Mouse (Mus musculus) lung, adult 2 months (tissue): ENCODE results near the gene Gabrg3. TPM values are rescaled to one million over a fixed set of nuclear protein-coding genes. Genes with fewer than 3 reads are reported as not detected.

Experiments
- DNase-seq: peaks from one replicate; pipeline ENCODE4 v3.0.0; 2022
- H3K4me1 ChIP-seq: fragments of 200-500 bp; 2 replicates; pipeline ENCODE4 v1.6.1; 2011; ENCODE audit warnings: low read length; ENCODE audit not compliant: control insufficient read depth, insufficient read depth
- H3K4me3 ChIP-seq: fragments of 200-500 bp; replicated peaks from 2 replicates; pipeline ENCODE3; 2011; ENCODE audit warnings: low read depth, mild to moderate bottlenecking, control low read depth, low read length; ENCODE audit errors: extremely low read depth
- CTCF ChIP-seq: fragments of 200-500 bp; IDR thresholded peaks from 2 replicates; pipeline ENCODE4 v1.5.1; 2011; ENCODE audit warnings: mild to moderate bottlenecking, low read length, control low read depth; ENCODE audit not compliant: insufficient read depth
- POLR2A ChIP-seq: fragments of 200-500 bp; IDR thresholded peaks from 2 replicates; pipeline ENCODE4 v1.6.1; 2011; ENCODE audit warnings: low read depth, mild to moderate bottlenecking, control low read depth, low read length, borderline replicate concordance; ENCODE audit errors: extremely low read depth
- WGBS: fragments of 180-500 bp; shearing (Covaris S2); methylation state at CpG from one replicate; pipeline ENCODE4 v1.1.7; 2018; 5-methylcytosine and 5-hydroxymethylcytosine counted together
- polyA plus RNA-seq: library from polyadenylated mRNA; depleted of rRNA; stranded (reverse); fragments of >200 nt; gene quantifications from 2 replicates; pipeline ENCODE4 v1.2.3, GENCODE M21; 2012; rRNA removed

The Gabrg3 gene
- 0.07 TPM in 1 of 2 replicates, not detected in the other for polyA plus RNA-seq

GRCm38 (mm10) chr7:57386517-57387340, at the start of gene Gabrg3:
Gabrg3 (minus strand) TSS chr7:57387188.
- WGBS = 2% methylated on average over 69 of the region's 71 CpGs
- Histone ChIP-seq H3K4me1 (no peaks in the 10 kb centered on the region), H3K4me3 (no peak within 1 kb of the TSS)
- TF ChIP-seq CTCF = no peak
- no peak for TF ChIP-seq POLR2A
- DNase-seq = no peak

- Histone ChIP-seq H3K4me3 (no peak overlapping the region), H3K4me1 (no peaks in the 10 kb centered on the region)
- WGBS = 69% methylated on average over 1 of the region's 1 CpGs
- no peak for DNase-seq
- TF ChIP-seq POLR2A (no peak), CTCF (no peak)
Observed at GRCm38 (mm10) chr7:57422675-57423074, 35.7 kb upstream of the Gabrg3 start.

DNA sequence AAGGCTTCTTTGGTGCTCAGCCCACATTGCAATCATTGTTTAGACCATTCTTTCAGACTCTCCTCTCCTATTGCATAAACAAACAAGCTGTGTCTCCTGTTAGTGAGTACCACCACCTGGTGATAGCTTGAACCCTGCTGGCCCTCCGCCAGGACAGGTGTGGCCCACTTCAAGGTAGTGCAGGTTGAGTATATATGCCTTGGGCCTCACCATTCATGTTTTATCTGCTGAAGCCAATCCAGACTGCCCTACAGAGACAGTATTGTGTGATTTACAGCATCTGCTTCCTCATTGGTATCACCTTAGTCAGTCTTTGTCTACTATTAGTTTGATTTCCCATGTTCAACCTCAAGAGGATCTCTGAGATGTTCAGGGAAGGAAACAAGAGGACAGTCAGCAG, 34.1 kb upstream of the Gabrg3 start:
- WGBS = 71% methylated on average over 1 of the region's 1 CpGs

DNA sequence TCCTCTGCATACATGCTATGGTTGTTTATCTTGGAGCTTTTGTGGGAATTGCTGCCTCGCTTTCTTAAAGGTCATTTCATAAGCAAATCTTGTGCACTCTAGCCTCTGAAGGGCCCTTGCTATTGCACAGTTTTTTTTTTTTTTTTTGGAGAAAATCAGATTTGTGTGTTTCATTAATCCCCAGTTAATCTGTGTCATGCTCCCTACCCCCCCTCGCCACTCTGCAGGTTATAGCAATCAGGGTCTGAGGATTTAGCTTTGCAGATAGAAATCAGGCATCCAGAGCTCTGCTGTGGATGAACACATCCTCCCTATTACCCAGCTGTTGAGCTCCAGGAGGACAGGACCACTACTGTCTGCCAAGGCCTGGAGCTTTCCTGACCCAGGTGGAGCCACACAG, 32.4 kb upstream of the Gabrg3 start, which contains the start of gene Gabrb3:
TSS of gene Gabrb3 (plus strand) at position 301 of the 400 bp plus-strand sequence.
- no peaks in the 10 kb centered on the region for H3K4me1 ChIP-seq
- no peak for DNase-seq
- no peak within 1 kb of the TSS for H3K4me3 ChIP-seq
- TF ChIP-seq POLR2A (no peak), CTCF (no peak)
- 64% methylated on average over 2 of the region's 2 CpGs for WGBS

More for the DNA sequence above, 34.1 kb upstream of the Gabrg3 start:
- TF ChIP-seq CTCF = no peak
- TF ChIP-seq POLR2A = no peak
- DNase-seq = no peak
- no peaks in the 10 kb centered on the region for H3K4me1 ChIP-seq
- H3K4me3 ChIP-seq = no peak overlapping the region

- no peaks in the 10 kb centered on the region for H3K4me1 ChIP-seq
- no peak for DNase-seq
- no peak for TF ChIP-seq POLR2A
- no peak for TF ChIP-seq CTCF
- H3K4me3 ChIP-seq = no peak overlapping the region
- 42% methylated on average over 1 of the region's 1 CpGs for WGBS
Observed at GRCm38 (mm10) chr7:57412896-57413295, 25.9 kb upstream of the Gabrg3 start.

- TF ChIP-seq CTCF (no peak), POLR2A (no peak)
- Histone ChIP-seq H3K4me3 (no peak overlapping the region), H3K4me1 (no peaks in the 10 kb centered on the region)
- no peak for DNase-seq
- WGBS = 76% methylated on average over 4 of the region's 4 CpGs
Observed at GRCm38 (mm10) chr7:57411163-57411562, 24.2 kb upstream of the Gabrg3 start.

- no peak for TF ChIP-seq POLR2A
- no peak for TF ChIP-seq CTCF
- WGBS = 67% methylated on average over 4 of the region's 4 CpGs
- no peak overlapping the region for H3K4me3 ChIP-seq
- no peaks in the 10 kb centered on the region for H3K4me1 ChIP-seq
- DNase-seq = no peak
Observed at GRCm38 (mm10) chr7:57393551-57393950, 6.6 kb upstream of the Gabrg3 start.

DNA sequence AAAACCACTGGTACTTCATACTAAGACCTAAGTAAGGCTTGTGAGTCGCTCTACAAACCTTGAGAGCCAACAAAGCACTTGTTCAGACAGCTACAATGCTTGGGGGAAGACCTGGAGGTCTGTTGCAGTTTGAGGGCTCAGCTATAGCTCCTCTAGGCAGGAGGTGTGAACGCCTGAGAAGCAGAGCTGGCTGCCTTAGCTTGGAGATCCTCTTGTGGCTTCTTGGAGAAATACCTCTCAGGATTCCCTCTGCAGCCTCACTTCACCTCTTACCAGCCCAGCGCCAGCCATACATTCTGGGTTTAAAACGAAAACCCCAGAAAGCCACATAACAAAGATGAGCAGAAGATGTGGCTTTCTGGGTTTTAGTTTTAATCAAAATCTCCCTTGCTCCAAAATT, 3.1 kb upstream of the Gabrg3 start:
- DNase-seq = no peak
- WGBS = 32% methylated on average over 4 of the region's 4 CpGs
- Histone ChIP-seq H3K4me1 (no peaks in the 10 kb centered on the region), H3K4me3 (no peak overlapping the region)
- no peak for TF ChIP-seq POLR2A
- TF ChIP-seq CTCF = no peak

DNA sequence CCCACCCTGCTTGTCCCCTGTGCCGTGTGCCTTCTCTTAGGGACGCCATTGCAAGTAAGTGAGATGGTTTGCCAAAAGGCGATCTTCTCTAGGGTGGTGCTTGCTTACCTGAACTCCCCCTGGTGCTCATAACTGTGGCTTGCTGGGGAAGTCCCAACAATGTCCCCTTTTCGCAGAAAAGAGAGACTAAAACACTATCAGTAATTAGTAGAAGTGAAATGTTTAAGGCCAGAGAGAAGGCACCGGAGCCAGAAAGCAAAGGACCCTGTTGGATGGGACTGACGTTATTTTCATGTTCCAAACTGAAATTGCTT, 310 bp upstream of the Gabrg3 start:
- WGBS = 22% methylated on average over 6 of the region's 6 CpGs
- TF ChIP-seq POLR2A (no peak), CTCF (no peak)
- DNase-seq = no peak
- H3K4me1 ChIP-seq = no peaks in the 10 kb centered on the region
- H3K4me3 ChIP-seq = no peak overlapping the region

DNA sequence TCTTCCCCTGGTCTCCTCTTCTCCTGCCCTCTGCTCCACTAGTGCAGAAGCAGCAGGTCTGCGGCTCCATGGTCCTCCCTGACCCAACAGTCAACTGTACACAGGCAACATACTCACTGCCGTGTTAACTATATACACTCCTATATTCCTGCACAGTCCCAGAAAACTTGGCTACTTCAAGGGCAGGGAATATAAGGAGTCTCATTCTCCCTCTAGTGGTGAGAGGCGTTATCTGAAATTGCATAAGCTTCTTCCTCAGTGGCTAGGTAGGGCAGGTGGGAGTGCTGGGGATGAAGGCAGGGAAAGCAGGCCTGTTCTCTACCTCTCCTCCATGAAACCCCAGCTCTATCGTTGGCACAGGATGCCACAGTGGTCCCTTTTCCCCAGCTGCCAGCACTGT, 2.9 kb downstream of the Gabrg3 start:
- no peak overlapping the region for H3K4me3 ChIP-seq
- TF ChIP-seq POLR2A (no peak), CTCF (no peak)
- 20% methylated on average over 4 of the region's 4 CpGs for WGBS
- H3K4me1 ChIP-seq = no peaks in the 10 kb centered on the region
- no peak for DNase-seq
